In the genomic region with DNA sequence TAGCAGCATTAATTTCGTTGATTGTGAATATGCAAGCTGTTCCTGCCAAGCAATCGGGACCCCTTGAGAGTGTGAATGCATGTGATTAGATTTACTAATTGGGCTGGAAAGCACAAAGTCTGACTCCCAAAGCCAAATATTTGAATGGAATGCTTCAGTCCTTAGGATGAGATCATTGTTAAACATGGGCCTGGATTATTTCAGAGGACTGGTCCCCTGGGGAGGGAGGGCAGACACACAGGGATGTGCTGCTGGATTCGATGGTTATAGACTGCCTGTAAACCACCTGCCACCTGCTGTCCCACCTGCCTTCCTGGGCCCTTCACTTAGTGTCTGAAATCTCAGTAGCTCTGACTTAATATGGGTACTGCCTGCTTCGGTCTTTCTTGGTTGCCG, we compare ENCODE assay signal across 15 mouse cellular contexts.
DNase-seq lines count a peak whose midpoint lies in the region; ATAC-seq lines count a peak whose summit lies in the region.
"Had no signal": no experiment of that assay in that cellular context is flagged by ENCODE, and none has a peak within 500 bp of the region (broad histone marks: within the 10 kb centered on the region; RNA-seq: fewer than 3 reads in every experiment).

No protein-coding gene starts in this region.

- no peak overlapping the region for H3K9ac ChIP-seq in heart, embryonic 11.5 days (ENCODE audit: low read depth, low read length)
- no peak overlapping the region for H3K9ac ChIP-seq in forebrain, embryonic 12.5 days
- H3K9ac ChIP-seq in midbrain, embryonic 13.5 days (replicated peaks): no peak overlapping the region
- H3K9ac ChIP-seq: limb, embryonic 15.5 days had no signal

- WGBS in heart, embryonic 11.5 days (ENCODE audit: insufficient replicate concordance): 64% methylated on average over 5 of the region's 5 CpGs
- WGBS in forebrain, embryonic 12.5 days: 20% methylated on average over 5 of the region's 5 CpGs
- 26% methylated on average over 5 of the region's 5 CpGs for WGBS in midbrain, embryonic 13.5 days

- H3K4me2 ChIP-seq in heart, embryonic 11.5 days: no peak overlapping the region
- H3K4me2 ChIP-seq in forebrain, embryonic 12.5 days: peak overlapping the region; percentile 34
- 0 out of 2 replicates have a peak overlapping the region, but pooled peaks have one; percentile 13 for H3K4me2 ChIP-seq in midbrain, embryonic 13.5 days (replicated peaks)
- H3K4me2 ChIP-seq: limb, embryonic 15.5 days had no signal

- no peak overlapping the region for H3K27ac ChIP-seq in heart, embryonic 11.5 days (ENCODE audit: low read depth, low read length)
- H3K27ac ChIP-seq in forebrain, embryonic 12.5 days: peak overlapping the region; percentile 82
- H3K27ac ChIP-seq in midbrain, embryonic 13.5 days: peak overlapping the region; percentile 74
- H3K27ac ChIP-seq: limb, embryonic 15.5 days; macrophage had no signal

- peak; percentile 16 for DNase-seq in heart, adult 8-10 months (ENCODE audit: low spot score)
- peak; percentile 31 for DNase-seq in R1 (ENCODE audit: low read depth, low spot score)
- DNase-seq in T-cell, adult 2 months (ENCODE audit: low spot score): no peak
- DNase-seq in urinary bladder, postnatal 14 days (ENCODE audit: low spot score): no peak
- DNase-seq in spleen, postnatal 4 days (ENCODE audit: low spot score in 2 of 2): no peak
- DNase-seq: cerebellum, adult 8-10 months; kidney, adult 9 months; thymus, adult 2 months had no signal

- no peaks in the 10 kb centered on the region for H3K9me3 ChIP-seq in heart, embryonic 11.5 days (replicated peaks; ENCODE audit: control insufficient read depth, low read length)
- H3K9me3 ChIP-seq in forebrain, embryonic 12.5 days: no peaks in the 10 kb centered on the region
- H3K9me3 ChIP-seq in midbrain, embryonic 13.5 days: no peaks in the 10 kb centered on the region
- H3K9me3 ChIP-seq: limb, embryonic 15.5 days had no signal

- no peaks in the 10 kb centered on the region for H3K27me3 ChIP-seq in heart, embryonic 11.5 days (ENCODE audit: control insufficient read depth, insufficient read depth, low read length)
- no peaks in the 10 kb centered on the region for H3K27me3 ChIP-seq in forebrain, embryonic 12.5 days
- no peaks in the 10 kb centered on the region for H3K27me3 ChIP-seq in midbrain, embryonic 13.5 days
- H3K27me3 ChIP-seq: limb, embryonic 15.5 days had no signal

- no peak for ATAC-seq in heart, embryonic 11.5 days (replicated peaks; ENCODE audit: insufficient number of reproducible peaks, low FRiP score, low TSS enrichment)
- peak; percentile 93 for ATAC-seq in forebrain, embryonic 12.5 days (ENCODE audit: low FRiP score)
- peak; percentile 94 for ATAC-seq in midbrain, embryonic 13.5 days
- ATAC-seq: activated CD4-positive, CD25-positive, alpha-beta regulatory T cell, adult 4 months; CD4-positive, CD25-positive, alpha-beta regulatory T cell, adult 4 months had no signal

- no peaks in the 10 kb centered on the region for H3K36me3 ChIP-seq in heart, embryonic 11.5 days (ENCODE audit: control insufficient read depth, insufficient read depth, low read length)
- no peaks in the 10 kb centered on the region for H3K36me3 ChIP-seq in forebrain, embryonic 12.5 days (replicated peaks)
- no peaks in the 10 kb centered on the region for H3K36me3 ChIP-seq in midbrain, embryonic 13.5 days
- H3K36me3 ChIP-seq: limb, embryonic 15.5 days had no signal

- H3K4me1 ChIP-seq in heart, embryonic 11.5 days (ENCODE audit: control insufficient read depth, insufficient read depth, low read length): no peaks in the 10 kb centered on the region
- H3K4me1 ChIP-seq in forebrain, embryonic 12.5 days: peaks cover 25% of the 10 kb centered on the region
- peaks cover 23% of the 10 kb centered on the region for H3K4me1 ChIP-seq in midbrain, embryonic 13.5 days (replicated peaks)
- H3K4me1 ChIP-seq: limb, embryonic 15.5 days had no signal

- H3K4me3 ChIP-seq in heart, embryonic 11.5 days (ENCODE audit: low read depth, low read length): no peak overlapping the region
- H3K4me3 ChIP-seq in forebrain, embryonic 12.5 days (replicated peaks): no peak overlapping the region
- no peak overlapping the region for H3K4me3 ChIP-seq in midbrain, embryonic 13.5 days (replicated peaks)
- H3K4me3 ChIP-seq: limb, embryonic 15.5 days had no signal

Comparison
In these comparisons a context has a peak if more than half of its experiments do, and no peak if none do; other contexts are left out.
1. DNase-seq: peak in heart, adult 8-10 months (single experiment) and R1 (single experiment); none in T-cell, adult 2 months (single experiment), urinary bladder, postnatal 14 days (single experiment) and spleen, postnatal 4 days (0 of 2).